Mouse (Mus musculus) embryonic facial prominence, embryonic 10.5 days (tissue): ENCODE measurements around the gene Gm12394. TPM values are rescaled to one million over a fixed set of nuclear protein-coding genes. Genes with fewer than 3 reads are reported as not detected.
"Not testable (repeated sequence)": the region's sequence is repeated elsewhere in the genome, so short reads cannot be mapped to it uniquely, and the experiment has no call there.

Source experiments
- DNase-seq: peaks from one replicate; pipeline ENCODE4 v3.0.0-alpha.2; 2017; ENCODE audit warnings: low spot score
- H3K27ac ChIP-seq: fragments of 300-500 bp; sonication (generic); replicated peaks from 2 replicates; pipeline ENCODE4 v1.5.1; 2016; ENCODE audit warnings: mild to moderate bottlenecking
- H3K27me3 ChIP-seq: fragments of 300-500 bp; sonication (generic); replicated peaks from 2 replicates; pipeline ENCODE4 v1.6.1; 2016; ENCODE audit warnings: low read depth, mild to moderate bottlenecking; ENCODE audit not compliant: poor library complexity, severe bottlenecking
- H3K36me3 ChIP-seq: fragments of 300-500 bp; sonication (generic); replicated peaks from 2 replicates; pipeline ENCODE4 v1.6.1; 2016; ENCODE audit warnings: mild to moderate bottlenecking, moderate library complexity
- H3K4me1 ChIP-seq: fragments of 300-500 bp; sonication (generic); 2 replicates; pipeline ENCODE4 v1.6.1; 2016
- H3K4me3 ChIP-seq: fragments of 300-500 bp; sonication (generic); 2 replicates; pipeline ENCODE4 v1.5.1; 2016; ENCODE audit warnings: mild to moderate bottlenecking, moderate library complexity
- H3K9me3 ChIP-seq: fragments of 300-500 bp; sonication (generic); 2 replicates; pipeline ENCODE4 v1.6.1; 2016; ENCODE audit warnings: mild to moderate bottlenecking
- WGBS: fragments of 180-500 bp; shearing (Covaris S2); methylation state at CpG from one replicate; pipeline ENCODE4 v1.1.7; 2016; 5-methylcytosine and 5-hydroxymethylcytosine counted together
- polyA plus RNA-seq: library from polyadenylated mRNA; unstranded; fragments of >200 nt; fragmentation: Nextera tagmentation; extraction: Ambion mirVana; gene quantifications from 2 replicates; pipeline ENCODE4 v1.2.1, GENCODE M21; 2016

Gm12394 gene
- polyA plus RNA-seq, 1 experiment from 2014 or later: not detected

DNA sequence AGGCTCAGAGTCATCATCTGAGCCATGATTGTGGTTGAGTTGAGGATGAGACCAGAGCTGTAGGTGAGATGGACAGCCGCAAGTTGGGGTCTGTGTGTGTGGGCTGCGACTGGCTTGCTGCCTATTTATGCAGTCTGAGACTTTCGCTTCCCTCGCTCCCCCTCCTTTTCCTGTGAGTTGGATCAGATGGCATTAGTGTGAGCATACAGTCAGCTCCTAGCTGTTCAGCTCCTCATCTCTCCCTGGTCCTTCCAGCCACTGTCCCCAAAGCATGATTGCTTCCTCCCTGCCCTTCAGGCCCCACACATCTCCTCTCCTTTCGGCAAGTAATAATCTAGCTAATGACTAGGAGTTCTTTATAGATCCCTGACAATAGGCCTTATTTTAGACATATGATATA is 82.7 kb downstream of the Gm12394 start, which contains the start of gene Ccl21a:
TSS of gene Ccl21a (minus strand) at position 101 of the 400 bp plus-strand sequence.
- no CpG with 5 or more reads among the region's 5 CpGs for WGBS
- not testable (repeated sequence) for H3K9me3 ChIP-seq, H3K4me1 ChIP-seq, H3K36me3 ChIP-seq, H3K27ac ChIP-seq, H3K27me3 ChIP-seq, DNase-seq, H3K4me3 ChIP-seq

DNA sequence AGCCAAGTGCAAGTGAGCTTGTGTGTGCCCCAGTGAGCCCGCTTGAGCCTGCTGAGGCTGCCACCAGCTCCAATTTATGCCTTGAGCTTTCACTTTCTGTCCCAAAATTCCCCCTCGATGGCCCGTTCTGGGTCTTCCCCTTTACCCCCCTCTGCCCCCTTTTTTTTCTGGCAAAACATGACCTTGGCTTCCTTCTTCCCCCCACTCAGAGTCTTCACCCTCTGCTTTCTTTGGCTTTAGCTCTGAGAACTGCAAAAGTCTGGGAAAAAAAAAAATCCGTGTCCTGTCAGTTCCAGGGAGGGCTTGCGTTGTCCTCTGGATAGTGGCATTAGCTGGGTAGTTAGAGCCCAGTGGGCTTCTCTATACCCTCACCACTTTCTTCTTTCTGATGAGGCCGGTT is 100.1 kb downstream of the Gm12394 start, which contains the start of gene Ccl19:
TSS of gene Ccl19 (minus strand) at position 101 of the 400 bp plus-strand sequence.
- H3K4me1 ChIP-seq, H3K27ac ChIP-seq, H3K4me3 ChIP-seq, H3K36me3 ChIP-seq, H3K9me3 ChIP-seq, DNase-seq, H3K27me3 ChIP-seq: not testable (repeated sequence)
- WGBS: no CpG with 5 or more reads among the region's 6 CpGs

GRCm38 (mm10) chr4:42735245-42735644 is 121.3 kb downstream of the Gm12394 start, which contains the start of gene 4930578G10Rik:
Gene 4930578G10Rik, plus strand, starts transcription at chr4:42735545.
- H3K4me1 ChIP-seq, H3K36me3 ChIP-seq, H3K9me3 ChIP-seq, H3K4me3 ChIP-seq, H3K27me3 ChIP-seq, H3K27ac ChIP-seq, DNase-seq: not testable (repeated sequence)
- WGBS: no CpG with 5 or more reads among the region's 13 CpGs

Other genes with a start within 250 kb of the Gm12394 start
- gene Gm10591, start 244.6 kb downstream of the Gm12394 start, polyA plus RNA-seq: not detected in 2 replicates
- gene Gm2564, start 227.1 kb downstream of the Gm12394 start, polyA plus RNA-seq: not detected in 2 replicates
- gene Ccl27b, start 201.5 kb downstream of the Gm12394 start, polyA plus RNA-seq: not detected in 2 replicates
- gene Il11ra2, start 194.9 kb downstream of the Gm12394 start, polyA plus RNA-seq: 0.11 TPM in 1 of 2 replicates, not detected in the other
- 0.27 and 0.48 TPM in 2 replicates for gene 4930578G10Rik, start 121.2 kb downstream of the Gm12394 start, polyA plus RNA-seq
- gene Ccl19, start 100.2 kb downstream of the Gm12394 start, polyA plus RNA-seq: not detected in 2 replicates
- 0.30 and 0.63 TPM in 2 replicates for gene Ccl21a, start 82.8 kb downstream of the Gm12394 start, polyA plus RNA-seq
- gene Fam205a1, start 2.9 kb downstream of the Gm12394 start, polyA plus RNA-seq: 0.05 TPM in 1 of 2 replicates, not detected in the other
- gene Fam205c, start 17.5 kb upstream of the Gm12394 start, polyA plus RNA-seq: 0.15 and 0.25 TPM in 2 replicates
- 0.44 and 1.2 TPM in 2 replicates for gene Phf24, start 59.9 kb upstream of the Gm12394 start, polyA plus RNA-seq
- 10.3 and 10.9 TPM in 2 replicates for gene Dnajb5, start 93.0 kb upstream of the Gm12394 start, polyA plus RNA-seq
- 0.54 and 0.76 TPM in 2 replicates for gene 1700022I11Rik, start 112.8 kb upstream of the Gm12394 start, polyA plus RNA-seq
- 664 and 683 TPM in 2 replicates for gene Vcp, start 143.7 kb upstream of the Gm12394 start, polyA plus RNA-seq
- 25.3 and 26.0 TPM in 2 replicates for gene Fancg, start 153.7 kb upstream of the Gm12394 start, polyA plus RNA-seq
- gene Pigo, start 169.0 kb upstream of the Gm12394 start, polyA plus RNA-seq: 25.8 and 27.3 TPM in 2 replicates
- gene Stoml2, start 174.9 kb upstream of the Gm12394 start, polyA plus RNA-seq: 467 and 485 TPM in 2 replicates
- 13.1 and 14.3 TPM in 2 replicates for gene Fam214b, start 189.4 kb upstream of the Gm12394 start, polyA plus RNA-seq
- 4.8 and 6.6 TPM in 2 replicates for gene Unc13b, start 202.2 kb upstream of the Gm12394 start, polyA plus RNA-seq